Mouse (Mus musculus) thymus, postnatal 4 days (tissue): ENCODE measurements around the gene Epha10.

ENCODE experiments used
- DNase-seq: peaks from one replicate; pipeline ENCODE4 v3.0.0; 2021

The Epha10 gene

DNA sequence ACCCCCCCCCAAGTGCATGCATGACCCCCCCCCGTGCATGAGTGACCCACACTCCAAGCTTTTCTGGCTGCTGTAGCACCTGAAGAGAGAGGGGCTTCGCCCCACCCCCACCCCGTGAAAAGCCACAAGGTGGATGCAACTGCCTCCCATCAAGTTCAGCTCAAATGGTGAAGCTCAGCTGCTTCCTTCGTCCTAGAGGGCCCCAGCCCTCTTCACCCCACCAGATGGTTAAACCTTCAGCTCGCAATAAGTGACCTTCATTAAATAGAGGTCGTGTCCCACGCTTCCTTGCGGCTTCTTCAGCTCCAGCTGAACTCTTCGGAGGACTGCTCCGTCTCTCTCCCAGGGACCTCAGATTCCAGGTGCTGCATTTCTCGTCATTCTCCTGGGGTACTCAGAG is at the start of gene Epha10:
TSS of gene Epha10 (plus strand) at position 301 of the 400 bp plus-strand sequence.
- no peak for DNase-seq

DNA sequence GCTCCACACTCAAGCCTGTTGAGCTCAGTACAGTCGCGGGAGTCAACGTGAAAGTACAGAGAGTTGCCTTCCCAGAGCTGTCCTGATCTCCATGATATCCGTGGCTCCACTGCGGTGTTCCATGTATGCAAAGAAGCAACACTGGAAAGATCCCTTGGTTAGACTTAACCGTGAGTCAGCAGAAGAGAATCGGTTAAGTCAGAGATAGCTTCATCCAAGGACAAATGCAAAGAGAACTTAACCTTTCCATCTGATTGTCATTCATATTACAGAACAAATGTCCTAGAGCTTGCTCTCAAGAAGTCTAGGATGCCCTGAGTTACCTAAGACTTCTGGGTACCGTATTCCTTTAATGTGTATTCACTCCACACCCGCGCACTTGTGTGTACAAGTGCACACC is 47.9 kb upstream of the Epha10 start:
- DNase-seq, result no peak

DNA sequence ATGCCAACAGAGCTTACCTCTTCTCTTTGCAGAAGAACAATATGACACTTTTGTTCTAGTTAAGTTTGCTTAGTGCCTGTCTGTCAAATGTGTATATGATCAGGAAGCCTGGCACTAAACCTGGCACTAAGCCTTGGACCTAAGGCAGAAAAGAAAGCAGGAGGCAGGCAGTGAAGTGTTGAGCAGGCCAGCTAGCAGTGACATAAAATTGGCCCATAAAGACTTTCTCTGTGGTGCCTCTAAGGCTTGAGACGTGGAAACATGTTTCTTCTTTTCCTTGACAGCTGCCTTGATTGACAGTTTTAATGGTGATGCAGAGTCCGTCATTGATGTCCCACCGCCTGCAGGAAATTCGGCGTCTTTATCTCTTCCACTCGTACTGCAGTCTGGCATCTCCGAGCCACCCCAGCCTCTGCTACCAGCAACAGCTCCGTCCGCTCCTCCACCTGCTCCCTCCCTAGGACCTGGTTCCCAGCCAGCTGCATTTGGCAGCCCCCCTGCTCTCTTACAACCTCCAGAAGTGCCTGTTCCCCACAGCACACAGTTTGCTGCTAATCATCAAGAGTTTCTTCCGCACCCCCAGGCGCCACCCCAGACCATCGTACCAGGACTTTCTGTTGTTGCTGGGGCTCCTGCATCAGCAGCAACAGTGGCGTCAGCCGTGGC is 42.5 kb upstream of the Epha10 start:
- DNase-seq, result no peak

DNA sequence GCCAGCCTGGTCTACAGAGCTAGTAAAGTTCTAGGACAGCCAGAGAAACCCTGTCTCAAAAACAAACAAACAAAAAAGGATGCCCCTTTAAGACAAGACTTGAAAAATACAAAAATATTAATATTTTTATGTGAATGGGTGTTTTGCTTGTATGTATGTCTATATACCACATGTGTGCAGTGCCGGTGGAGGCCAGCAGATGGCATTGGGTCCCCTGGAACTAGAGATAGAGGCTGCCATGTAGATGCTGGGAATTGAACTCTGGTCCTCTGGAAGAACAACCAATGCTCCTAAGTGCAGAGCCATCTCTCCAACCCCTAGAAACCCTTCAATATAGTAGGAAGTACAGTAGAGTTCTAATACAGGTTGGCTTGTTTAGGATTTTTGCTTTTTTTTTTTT is 39.7 kb upstream of the Epha10 start:
- DNase-seq, result peak; percentile 44

DNA sequence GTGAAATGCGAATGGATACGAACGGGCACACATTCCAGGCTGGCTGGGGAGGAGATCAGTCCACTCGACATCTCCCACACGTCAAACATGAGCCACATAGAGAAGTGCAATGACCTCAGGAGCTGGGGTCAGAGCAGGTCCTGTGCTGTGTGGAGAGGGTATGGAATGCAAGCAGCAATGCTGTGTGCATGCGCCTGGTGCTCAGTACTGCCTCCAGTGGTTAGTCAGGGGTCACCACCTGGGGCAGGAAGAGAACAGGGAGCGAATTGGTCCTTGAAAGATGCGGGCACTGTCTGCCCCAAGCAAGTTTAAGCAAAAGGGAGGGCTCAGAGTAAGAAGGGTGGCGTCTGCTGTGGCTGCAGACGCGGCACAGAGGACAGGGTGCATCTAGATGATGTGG is 37.2 kb upstream of the Epha10 start:
- DNase-seq, result peak; percentile 70

DNA sequence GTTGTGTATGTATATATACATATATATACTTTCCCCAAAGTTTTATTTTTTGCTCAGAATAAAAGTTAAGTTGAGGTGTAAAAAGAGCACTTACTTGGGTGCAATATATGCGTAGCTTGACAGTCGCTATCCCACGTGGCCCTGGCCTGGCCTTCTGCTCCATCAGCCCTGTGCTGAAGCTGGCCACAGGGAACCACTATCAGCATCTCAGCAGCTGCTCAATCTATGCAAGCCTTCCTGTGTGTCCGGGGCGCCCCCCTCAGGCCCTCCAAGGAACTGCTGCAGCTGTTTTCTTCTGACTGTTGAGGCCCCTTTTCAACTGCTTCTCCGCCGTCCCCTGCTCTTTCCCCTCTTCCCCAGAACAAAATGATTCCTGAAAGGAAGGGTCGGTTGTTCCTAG is 33.1 kb upstream of the Epha10 start:
- peak; percentile 89 for DNase-seq

DNA sequence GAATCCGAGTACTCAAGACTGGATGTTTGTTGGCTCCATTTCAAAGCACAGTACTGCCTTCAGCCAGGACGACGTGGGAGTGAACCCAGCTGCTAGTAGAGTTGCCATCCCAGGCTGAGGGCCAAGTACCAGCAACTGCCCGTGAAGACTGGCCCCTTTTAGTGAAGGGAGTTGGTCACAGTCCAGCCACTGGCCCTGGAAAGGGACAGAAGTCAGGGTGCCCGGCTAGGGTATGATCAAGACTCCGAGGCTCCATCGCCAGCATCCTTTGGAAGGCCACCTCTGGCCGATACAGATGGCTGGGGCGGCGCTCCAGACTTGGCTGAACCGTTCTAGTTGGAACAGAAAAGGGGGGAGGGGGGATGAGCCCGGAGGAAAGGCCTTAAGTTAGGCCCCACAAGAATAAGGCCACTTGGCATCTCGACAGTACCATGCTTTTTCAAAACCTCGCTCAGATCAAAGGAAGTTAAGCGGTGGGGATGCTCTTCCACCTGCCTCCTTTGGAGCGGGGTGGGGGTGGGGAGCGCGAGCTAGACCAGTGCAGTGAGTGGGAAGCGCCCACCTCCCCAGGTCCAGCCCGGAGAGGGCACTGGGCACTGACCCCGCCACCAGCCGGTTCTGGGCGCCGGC is 31.0 kb upstream of the Epha10 start:
- DNase-seq, result peak; percentile 31

DNA sequence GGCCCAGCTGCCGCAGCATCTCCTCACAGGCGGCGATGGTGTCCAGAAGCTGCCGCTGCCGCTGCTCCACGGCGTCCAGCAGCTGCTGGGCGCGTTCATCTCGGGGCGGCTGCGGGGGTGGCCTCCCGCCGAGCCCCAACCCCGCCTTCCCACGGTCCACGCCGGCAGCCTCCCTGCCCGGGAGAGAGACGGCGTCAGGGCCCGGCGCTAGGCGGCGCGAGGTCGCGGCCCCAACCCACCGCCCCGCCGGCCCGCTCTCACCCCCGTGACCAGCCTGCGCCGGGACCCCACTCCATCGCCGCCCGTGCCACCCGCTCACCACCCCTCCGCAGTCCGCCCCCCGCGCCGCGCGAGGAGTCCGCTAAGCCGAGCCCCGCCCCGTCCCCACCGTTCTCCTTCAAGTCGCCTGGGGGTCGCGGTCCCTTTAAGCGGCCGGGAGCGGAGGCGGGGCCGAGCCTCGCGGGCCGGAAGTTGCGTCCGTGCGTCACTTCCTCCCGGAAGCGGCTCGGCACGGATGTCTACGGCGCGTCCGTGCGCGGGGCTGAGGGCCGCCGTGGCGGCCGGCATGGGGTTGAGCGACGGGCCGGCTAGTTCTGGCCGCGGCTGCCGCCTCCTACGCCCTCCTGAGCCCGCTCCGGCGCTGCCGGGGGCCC is 30.3 kb upstream of the Epha10 start, which contains the start of gene Yrdc:
TSS of gene Yrdc (plus strand) at position 419 of the 653 bp plus-strand sequence.
- DNase-seq, result peak; percentile 95

DNA sequence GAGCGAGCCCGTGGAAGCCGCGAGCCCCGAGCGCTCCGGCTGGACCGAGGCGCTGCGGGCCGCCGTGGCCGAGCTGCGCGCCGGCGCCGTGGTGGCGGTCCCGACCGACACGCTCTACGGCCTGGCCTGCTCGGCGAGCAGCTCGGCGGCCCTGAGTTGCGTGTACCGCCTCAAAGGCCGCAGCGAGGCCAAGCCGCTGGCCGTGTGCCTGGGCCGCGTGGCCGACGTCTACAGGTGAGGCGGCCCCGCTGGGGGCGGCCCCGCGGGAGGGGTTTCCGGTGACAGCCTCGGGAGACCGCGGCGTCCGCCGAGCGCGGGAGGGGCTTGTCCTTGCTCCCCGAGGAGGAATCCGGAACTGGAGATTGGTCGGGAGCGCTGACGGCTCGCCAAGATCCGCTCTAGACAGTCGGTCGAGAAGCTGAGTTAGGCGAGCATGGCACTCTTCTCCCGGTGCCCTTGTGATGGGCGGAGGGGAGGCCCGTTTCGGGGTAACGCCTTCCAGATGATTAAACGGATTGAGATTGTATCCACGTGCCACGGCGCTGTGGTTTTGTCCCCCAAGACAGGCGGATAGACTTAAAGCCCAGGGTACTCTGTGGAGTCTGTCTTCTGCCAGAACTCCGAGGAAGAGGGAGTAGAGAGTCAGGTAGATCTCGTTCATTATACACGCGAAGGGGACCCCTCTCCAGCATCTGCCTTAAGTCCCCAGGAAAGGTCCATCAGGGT is 29.6 kb upstream of the Epha10 start, which contains the start of gene 1110065P20Rik:
TSS of gene 1110065P20Rik (minus strand) at position 264 of the 726 bp plus-strand sequence.
- peak; percentile 79 for DNase-seq

DNA sequence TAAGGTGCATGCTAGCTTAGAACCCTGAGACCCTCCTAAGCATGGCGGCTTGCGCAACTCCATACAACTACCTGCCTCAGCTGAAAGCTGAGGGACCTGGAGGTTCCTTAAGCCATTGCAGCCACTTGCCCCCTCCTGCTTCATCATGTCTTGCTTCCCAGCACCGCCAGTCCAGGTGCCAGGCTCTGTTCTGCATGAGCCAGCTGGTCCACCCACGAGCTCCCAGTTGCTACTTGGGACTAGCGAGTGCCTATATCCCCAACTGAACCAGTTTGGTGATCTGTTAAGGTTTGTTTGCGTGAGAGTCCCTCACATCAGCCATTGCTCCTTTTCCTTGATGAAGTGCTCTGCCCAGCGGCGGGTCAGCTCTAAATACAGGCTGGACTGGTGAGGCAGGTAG is 24.4 kb upstream of the Epha10 start:
- DNase-seq, result no peak

DNA sequence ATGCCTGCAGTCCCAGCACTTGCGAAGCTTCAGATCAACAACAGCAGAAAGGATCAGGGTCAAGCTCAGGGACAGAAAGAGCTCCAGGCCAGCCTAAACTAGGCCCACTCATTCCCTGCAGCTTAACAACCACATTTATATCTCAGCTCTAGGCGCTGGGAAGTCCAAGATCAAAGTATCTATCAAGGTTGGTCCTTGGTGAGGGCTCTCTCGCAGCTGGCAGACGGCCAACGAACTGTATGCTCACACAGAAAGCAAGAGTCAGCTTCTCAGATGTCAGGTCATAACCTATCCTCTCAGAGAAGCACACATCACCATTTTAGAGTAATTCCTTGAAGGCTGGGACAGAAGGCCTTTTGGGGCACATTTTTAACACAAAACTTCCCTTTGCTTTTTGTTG is 22.3 kb upstream of the Epha10 start:
- no peak for DNase-seq

DNA sequence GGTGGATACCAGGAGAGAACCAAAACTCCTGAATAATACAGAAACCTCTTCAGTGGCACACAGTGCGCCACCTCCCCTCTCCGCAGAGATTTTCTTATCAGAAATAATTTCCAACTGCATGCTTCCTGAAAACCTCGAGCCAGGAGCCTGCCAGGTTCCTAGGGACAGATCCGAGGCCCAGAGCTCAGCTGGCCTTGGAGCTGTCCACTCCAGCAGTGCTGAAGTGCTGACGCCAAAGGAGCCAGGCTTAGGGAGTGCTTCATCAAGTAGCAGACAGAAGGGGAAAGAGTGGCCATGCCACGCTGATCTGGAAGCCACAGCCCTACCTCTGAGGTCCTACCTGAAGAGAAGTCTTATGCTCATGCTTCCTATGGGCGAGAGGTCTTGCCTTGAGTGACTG is 20.3 kb upstream of the Epha10 start:
- DNase-seq, result peak; percentile 79

DNA sequence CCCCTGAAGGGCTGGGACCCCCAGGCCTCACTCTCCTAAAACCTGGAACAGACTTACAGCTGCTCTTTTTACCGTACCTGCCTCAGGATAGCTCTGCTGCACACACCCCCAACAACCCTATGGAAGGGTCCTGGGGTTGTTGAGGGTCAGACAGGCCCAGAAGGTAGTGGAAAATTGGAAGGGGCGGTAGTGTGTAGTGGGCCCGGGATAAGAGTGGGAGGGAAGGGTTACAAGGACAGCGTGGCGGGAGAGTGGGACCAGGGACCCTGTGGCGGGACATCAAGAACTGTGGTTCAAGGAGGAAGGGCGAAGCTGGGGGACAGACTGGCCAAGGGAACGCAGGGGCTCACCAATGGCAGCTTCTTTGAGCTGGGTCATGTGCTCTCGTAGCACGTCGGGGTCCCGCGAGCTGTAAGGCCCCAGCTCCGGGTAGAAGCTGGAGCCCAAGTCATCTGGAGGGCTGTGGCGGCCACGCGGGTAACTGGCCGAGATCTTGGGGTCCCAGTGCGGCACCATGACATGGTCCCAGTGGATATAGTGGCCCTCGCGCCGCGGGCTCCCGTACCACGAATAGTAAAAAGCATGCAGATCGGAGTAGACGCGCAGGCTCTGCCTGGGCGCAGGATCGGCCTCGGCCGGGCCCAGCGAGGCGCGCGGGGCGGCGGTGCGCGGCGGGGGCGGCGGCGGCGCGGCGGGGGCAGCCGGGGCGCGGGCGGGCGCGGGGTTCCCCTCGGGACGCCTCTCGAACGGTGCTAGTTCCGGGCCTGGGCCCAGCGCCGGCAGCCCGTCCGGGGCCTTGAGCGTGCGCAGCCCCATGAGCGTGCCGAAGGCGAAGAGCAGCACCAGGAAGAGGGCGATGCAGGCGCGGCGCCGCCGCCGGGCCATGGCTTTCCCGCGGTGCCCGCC is 19.2 kb upstream of the Epha10 start, which contains the start of gene Maneal:
TSS of gene Maneal (minus strand) at position 889 of the 906 bp plus-strand sequence.
- no peak for DNase-seq

DNA sequence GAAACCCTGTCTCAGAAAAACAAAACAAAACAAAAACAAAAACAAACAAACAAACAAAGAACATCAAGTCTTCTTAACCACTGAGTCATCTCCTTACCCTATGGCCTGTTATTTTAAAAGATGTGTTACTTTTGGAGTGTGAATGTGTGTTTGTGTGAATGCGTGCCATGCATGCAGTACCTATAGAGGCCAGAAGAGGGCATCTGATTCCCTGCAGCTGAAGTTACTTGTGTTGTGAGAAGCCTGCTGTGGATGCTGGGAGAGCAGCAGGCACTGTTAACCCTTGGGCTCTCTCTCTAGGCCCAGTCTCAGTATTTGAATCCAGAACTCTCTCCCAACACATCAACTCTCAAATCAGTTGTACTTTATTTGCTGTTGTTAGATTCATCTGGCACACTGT is 8.0 kb upstream of the Epha10 start:
- no peak for DNase-seq

DNA sequence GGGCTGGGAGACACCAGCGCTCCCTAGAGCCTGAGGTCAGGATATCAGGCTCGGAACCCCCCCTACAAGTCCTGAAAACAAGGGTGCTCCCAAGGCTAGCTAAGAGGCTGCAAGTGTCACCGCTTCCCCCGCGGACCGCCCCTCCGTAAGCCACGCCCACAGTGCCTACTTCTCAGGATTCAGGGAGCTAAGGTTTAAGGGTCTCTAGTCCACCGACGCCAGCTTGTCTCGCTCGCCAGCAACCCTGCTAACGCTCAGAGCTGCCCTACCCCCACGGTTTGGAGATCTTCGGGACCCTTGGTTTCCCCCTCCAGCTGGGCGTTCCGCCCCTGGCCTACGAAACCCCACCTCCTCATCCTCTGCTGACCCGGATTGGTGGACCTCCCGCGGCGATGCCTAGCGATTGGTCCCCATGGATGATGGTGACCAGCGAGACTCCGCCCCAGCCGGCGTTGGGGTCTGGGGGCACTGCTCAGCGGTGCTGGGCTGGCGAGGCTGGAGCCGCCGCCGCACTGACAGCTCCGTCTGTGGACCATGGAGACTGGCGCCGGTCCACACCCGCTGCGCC is 726 bp downstream of the Epha10 start:
- no peak for DNase-seq

DNA sequence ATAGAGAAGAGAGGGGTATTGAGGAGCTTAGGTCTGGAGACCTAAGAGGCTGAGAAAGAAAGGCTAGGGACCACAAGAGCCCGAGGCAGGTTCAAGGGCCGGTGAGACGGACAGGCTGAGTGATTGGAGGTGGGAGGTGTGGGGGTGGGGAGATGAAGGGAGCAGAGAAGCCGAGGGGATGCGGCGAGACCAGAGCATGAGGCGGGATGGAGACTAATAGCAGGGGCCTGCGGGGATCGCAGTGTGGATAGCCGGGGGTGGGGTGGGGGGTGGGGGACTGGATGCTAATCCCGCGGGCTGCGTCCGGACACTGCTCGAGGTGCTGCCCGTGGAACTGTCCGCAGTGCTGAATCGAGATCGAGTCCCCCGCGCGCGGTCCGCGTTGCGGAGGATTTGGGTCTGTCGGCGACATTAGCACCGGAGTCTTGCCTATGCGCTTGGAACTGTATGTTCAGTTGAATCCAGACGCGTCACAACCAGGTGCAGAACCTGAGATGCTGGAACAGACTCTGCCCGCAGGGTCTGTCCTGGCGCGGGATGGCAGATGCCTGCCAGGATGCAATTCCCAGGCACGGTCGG is 1.5 kb downstream of the Epha10 start:
- peak; percentile 60 for DNase-seq

DNA sequence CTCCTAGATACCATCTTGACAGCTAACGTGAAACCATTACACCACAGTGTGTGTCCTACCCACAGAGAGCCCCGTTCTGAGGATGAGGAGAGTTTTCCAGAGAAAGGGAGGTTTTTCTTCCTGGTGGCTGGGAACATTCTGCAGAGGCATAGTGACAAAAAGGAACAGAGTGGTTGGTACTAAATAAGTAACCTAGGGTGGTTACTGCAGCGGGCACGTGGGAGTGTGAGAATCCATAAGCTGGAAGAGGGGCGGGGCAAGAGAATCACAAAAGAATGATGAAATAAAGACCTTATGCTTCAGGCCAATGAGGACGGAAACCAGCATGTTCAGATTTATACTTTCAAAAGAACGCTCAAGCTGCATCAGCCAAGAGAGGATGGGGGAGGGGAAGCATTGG is 8.0 kb downstream of the Epha10 start:
- no peak for DNase-seq

DNA sequence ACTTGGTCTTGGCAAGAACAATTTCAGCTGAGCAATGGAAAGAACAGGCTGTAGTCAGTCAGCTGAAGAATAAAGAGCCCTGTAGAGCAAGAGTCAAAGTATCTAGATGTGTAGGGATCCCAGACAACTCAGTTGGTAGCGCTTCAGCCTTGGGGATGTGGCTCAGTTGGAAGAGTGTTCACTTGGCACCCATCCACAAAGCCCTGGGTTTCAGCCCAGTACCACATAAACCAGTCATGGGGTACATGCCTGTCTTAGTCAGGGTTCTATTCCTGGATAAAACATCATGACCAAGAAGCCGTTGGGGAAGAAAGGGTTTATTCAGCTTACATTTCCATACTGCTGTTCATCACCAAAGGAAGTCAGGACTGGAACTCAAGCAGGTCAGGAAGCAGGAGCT is 9.2 kb downstream of the Epha10 start:
- no peak for DNase-seq

DNA sequence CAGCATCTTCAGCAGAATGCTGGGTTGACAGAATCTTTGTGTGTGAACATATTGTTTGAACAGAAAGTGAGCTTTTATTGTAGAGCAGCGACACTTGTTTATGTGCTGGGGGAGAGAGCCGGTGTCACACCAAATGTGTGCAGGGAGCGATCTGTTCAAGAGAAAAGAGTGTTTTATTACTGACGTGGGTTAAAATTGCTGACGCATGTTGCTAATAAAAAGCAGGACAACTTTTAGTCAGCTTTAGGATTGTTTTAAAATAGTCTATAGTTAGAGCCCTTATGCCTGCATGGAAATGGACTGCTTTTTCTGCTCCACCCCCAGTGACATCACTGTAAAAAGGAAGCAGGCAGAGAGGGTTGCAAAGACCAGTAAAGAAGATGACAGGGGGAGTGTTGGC is 10.1 kb downstream of the Epha10 start:
- no peak for DNase-seq

DNA sequence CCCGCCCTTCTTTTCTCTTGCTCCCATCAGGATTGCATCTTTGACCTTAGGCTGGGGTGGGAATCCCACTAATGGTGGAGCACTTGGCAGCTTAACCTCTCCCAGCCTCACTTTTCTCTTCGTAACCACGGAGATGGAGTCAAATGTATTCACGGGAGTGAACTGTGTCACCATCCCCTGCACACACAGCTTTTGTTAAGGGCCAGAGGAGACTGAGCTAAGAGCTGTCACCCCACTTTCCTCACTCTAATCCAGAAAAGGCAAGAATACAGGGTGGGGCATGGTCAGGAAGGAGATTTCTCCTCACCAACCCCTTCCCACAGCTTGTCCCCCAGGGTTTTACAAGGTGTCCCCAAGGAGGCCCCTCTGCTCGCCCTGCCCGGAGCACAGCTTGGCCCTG is 13.1 kb downstream of the Epha10 start:
- no peak for DNase-seq
